Mouse (Mus musculus): Measurements from ENCODE around the gene Pde4b. TPM values are rescaled to one million over a fixed set of nuclear protein-coding genes. Genes with fewer than 3 reads are reported as not detected.

Gene Pde4b
- polyA plus RNA-seq, 1 experiment from 2014 or later, result 11.0 TPM

DNA sequence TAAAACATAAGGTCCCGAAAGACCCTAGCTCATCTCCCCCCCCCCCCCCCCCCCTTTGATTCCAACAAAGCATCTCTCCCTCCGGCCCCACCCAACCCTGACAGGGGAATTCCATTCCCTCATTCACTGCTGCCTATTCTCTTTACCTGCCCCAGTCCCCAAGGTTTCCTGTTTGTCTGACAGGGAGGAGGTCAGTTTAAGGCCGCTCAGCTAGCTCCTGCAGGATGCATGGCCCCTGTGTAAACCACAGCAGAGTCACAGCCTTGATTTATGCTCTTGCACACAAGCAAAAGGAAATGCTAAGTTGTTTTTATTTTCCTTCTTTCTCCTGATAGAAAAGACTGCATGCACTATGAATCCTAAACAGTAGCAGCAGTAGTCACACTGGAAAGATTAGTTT is 516.6 kb downstream of the Pde4b start:
- H3K9me3 ChIP-seq (ENCODE audit: control insufficient read depth, low read length), result no peaks in the 10 kb centered on the region
- no peak overlapping the region for H3K4me2 ChIP-seq (ENCODE audit: low read depth, low read length)
- no peak overlapping the region for H3K27ac ChIP-seq (ENCODE audit: low read length)
- WGBS, result 42% methylated on average over 3 of the region's 3 CpGs
- 0 out of 2 replicates have a peak, but pooled peaks cover 3% of the 10 kb centered on the region for H3K36me3 ChIP-seq (ENCODE audit: control insufficient read depth, insufficient read depth, low read length)
- no peak overlapping the region for H3K4me3 ChIP-seq (ENCODE audit: low read length)
- ATAC-seq, result no peak
- H3K9ac ChIP-seq (ENCODE audit: low read depth, low read length), result no peak overlapping the region
- no peaks in the 10 kb centered on the region for H3K4me1 ChIP-seq (ENCODE audit: control insufficient read depth, insufficient read depth, low read length)
- no peaks in the 10 kb centered on the region for H3K27me3 ChIP-seq (replicated peaks; ENCODE audit: control insufficient read depth, insufficient read depth, low read length)

- no peak overlapping the region for H3K27ac ChIP-seq (ENCODE audit: low read length)
- H3K9ac ChIP-seq (ENCODE audit: low read depth, low read length), result no peak overlapping the region
- no peak for ATAC-seq
- WGBS, result 95% methylated on average over 8 of the region's 8 CpGs
- no peaks in the 10 kb centered on the region for H3K4me1 ChIP-seq (ENCODE audit: control insufficient read depth, insufficient read depth, low read length)
- H3K36me3 ChIP-seq (ENCODE audit: control insufficient read depth, insufficient read depth, low read length), result 0 out of 2 replicates have a peak, but pooled peaks cover 3% of the 10 kb centered on the region
- no peak overlapping the region for H3K4me2 ChIP-seq (ENCODE audit: low read depth, low read length)
- no peaks in the 10 kb centered on the region for H3K27me3 ChIP-seq (replicated peaks; ENCODE audit: control insufficient read depth, insufficient read depth, low read length)
- H3K4me3 ChIP-seq (ENCODE audit: low read length), result no peak overlapping the region
- no peaks in the 10 kb centered on the region for H3K9me3 ChIP-seq (ENCODE audit: control insufficient read depth, low read length)
These were observed 517.9 kb downstream of the Pde4b start for GRCm38 (mm10) chr4:102605231-102605630.

DNA sequence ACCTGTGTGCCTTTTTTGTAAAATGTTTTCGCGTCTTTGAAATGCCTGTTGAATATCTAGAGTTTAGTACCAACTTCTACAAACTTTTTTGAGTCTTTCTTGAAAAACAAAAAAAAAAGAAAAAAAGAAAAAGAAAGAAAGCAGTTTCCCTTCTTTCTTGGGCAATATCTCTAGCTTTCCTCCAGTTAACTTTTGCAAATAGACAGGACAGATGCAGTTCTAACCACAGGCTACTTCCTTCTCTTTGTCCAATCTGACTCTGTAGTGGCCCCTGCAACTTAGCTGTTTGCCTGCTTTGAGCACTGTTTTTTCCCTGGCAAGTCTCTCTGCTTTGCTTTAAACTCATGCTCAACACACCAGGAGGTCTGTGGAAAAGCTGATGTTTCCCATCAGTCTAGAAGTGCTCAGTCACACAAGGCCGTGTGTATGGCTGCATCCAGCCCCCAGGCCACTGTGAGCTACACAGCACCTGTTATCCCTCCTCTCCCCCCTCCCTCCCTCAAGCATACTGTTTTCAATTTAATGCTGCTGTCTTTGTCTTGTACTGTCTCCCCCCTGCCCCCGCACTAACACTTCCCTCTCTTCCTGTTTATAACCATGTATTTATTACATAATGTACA is 518.5 kb downstream of the Pde4b start:
- Histone ChIP-seq H3K36me3 (ENCODE audit: control insufficient read depth, insufficient read depth, low read length) (0 out of 2 replicates have a peak, but pooled peaks cover 3% of the 10 kb centered on the region), H3K9ac (ENCODE audit: low read depth, low read length) (no peak overlapping the region), H3K4me2 (ENCODE audit: low read depth, low read length) (no peak overlapping the region), H3K27me3 (replicated peaks; ENCODE audit: control insufficient read depth, insufficient read depth, low read length) (no peaks in the 10 kb centered on the region), H3K27ac (ENCODE audit: low read length) (no peak overlapping the region), H3K9me3 (ENCODE audit: control insufficient read depth, low read length) (no peaks in the 10 kb centered on the region), H3K4me3 (ENCODE audit: low read length) (no peak overlapping the region), H3K4me1 (ENCODE audit: control insufficient read depth, insufficient read depth, low read length) (no peaks in the 10 kb centered on the region)
- no peak for ATAC-seq
- 83% methylated on average over 4 of the region's 4 CpGs for WGBS

DNA sequence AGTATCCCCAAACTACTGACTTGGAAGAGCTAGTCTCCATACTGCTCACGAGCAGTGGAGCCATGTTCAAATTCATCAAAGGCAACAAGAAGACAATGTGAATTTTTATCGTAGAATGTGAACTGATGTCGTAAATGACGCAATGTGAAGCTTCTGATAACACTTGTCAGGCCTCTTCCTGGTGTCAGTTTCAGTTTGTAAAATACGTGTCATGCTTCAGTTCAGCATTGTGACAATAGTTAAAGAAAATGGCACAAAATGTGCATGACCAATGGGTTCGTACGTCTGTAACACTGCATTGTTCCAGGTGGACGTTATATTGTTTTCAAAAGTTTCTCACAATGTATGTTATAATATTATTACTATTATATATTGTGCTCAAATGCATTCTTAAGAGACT is 519.5 kb downstream of the Pde4b start:
- no peak for ATAC-seq
- Histone ChIP-seq H3K36me3 (ENCODE audit: control insufficient read depth, insufficient read depth, low read length) (0 out of 2 replicates have a peak, but pooled peaks cover 3% of the 10 kb centered on the region), H3K4me2 (ENCODE audit: low read depth, low read length) (no peak overlapping the region), H3K9ac (ENCODE audit: low read depth, low read length) (no peak overlapping the region), H3K27me3 (replicated peaks; ENCODE audit: control insufficient read depth, insufficient read depth, low read length) (no peaks in the 10 kb centered on the region), H3K4me3 (ENCODE audit: low read length) (no peak overlapping the region), H3K27ac (ENCODE audit: low read length) (no peak overlapping the region), H3K9me3 (ENCODE audit: control insufficient read depth, low read length) (no peaks in the 10 kb centered on the region), H3K4me1 (ENCODE audit: control insufficient read depth, insufficient read depth, low read length) (no peaks in the 10 kb centered on the region)
- WGBS, result 81% methylated on average over 8 of the region's 8 CpGs

DNA sequence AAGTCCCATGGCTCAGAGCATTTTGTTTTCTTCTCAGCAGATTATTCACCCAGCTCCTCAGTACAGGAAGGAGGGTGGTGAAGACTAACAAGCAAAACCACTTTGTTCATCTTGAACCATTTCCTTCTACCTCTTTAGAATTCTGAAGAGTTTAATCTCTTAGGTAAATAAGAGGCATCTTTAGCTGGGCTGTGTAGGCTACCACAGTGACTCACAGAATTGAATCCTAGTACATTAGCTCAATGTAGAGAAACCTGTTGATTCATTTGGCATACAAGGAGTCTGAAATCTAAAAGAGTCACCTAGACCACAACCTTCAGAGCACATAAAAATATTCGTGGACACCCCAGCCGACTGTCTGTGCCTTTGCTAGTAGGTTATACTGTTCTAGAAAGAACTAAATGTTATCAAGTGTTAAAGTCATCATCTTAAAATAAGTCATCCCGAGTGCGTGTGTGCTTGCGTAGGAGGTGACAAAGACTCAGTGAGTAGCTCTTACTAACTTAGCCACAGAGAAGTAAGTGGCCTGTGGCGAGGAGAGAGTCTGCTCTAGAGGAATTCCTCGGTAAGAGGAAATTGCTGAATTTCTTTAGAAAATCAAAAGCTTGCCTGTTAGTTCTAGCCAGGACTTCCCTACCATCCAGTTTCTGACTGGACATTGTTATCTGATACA is 520.5 kb downstream of the Pde4b start:
- no peaks in the 10 kb centered on the region for H3K27me3 ChIP-seq (replicated peaks; ENCODE audit: control insufficient read depth, insufficient read depth, low read length)
- no peak overlapping the region for H3K4me2 ChIP-seq (ENCODE audit: low read depth, low read length)
- no peaks in the 10 kb centered on the region for H3K9me3 ChIP-seq (ENCODE audit: control insufficient read depth, low read length)
- no peaks in the 10 kb centered on the region for H3K4me1 ChIP-seq (ENCODE audit: control insufficient read depth, insufficient read depth, low read length)
- WGBS, result 90% methylated on average over 7 of the region's 7 CpGs
- H3K4me3 ChIP-seq (ENCODE audit: low read length), result no peak overlapping the region
- ATAC-seq, result no peak
- H3K36me3 ChIP-seq (ENCODE audit: control insufficient read depth, insufficient read depth, low read length), result 0 out of 2 replicates have a peak, but pooled peaks cover 3% of the 10 kb centered on the region
- H3K27ac ChIP-seq (ENCODE audit: low read length), result no peak overlapping the region
- no peak overlapping the region for H3K9ac ChIP-seq (ENCODE audit: low read depth, low read length)

- ATAC-seq, result no peak
- no peak overlapping the region for H3K4me3 ChIP-seq (ENCODE audit: low read length)
- 92% methylated on average over 4 of the region's 4 CpGs for WGBS
These were observed 525.3 kb downstream of the Pde4b start for GRCm38 (mm10) chr4:102612596-102612995.

GRCm38 (mm10) chr4:102617774-102618173 is 530.4 kb downstream of the Pde4b start:
- no peak for ATAC-seq
- Histone ChIP-seq H3K9me3 (ENCODE audit: control insufficient read depth, low read length) (no peaks in the 10 kb centered on the region), H3K4me2 (ENCODE audit: low read depth, low read length) (no peak overlapping the region), H3K27me3 (replicated peaks; ENCODE audit: control insufficient read depth, insufficient read depth, low read length) (no peaks in the 10 kb centered on the region), H3K36me3 (ENCODE audit: control insufficient read depth, insufficient read depth, low read length) (no peaks in the 10 kb centered on the region), H3K4me3 (ENCODE audit: low read length) (no peak overlapping the region), H3K4me1 (ENCODE audit: control insufficient read depth, insufficient read depth, low read length) (no peaks in the 10 kb centered on the region), H3K27ac (ENCODE audit: low read length) (no peak overlapping the region), H3K9ac (ENCODE audit: low read depth, low read length) (no peak overlapping the region)
- 61% methylated on average over 4 of the region's 4 CpGs for WGBS

More at GRCm38 (mm10) chr4:102612596-102612995, 525.3 kb downstream of the Pde4b start:
- Histone ChIP-seq H3K9me3 (ENCODE audit: control insufficient read depth, low read length) (no peaks in the 10 kb centered on the region), H3K36me3 (ENCODE audit: control insufficient read depth, insufficient read depth, low read length) (no peaks in the 10 kb centered on the region), H3K4me2 (ENCODE audit: low read depth, low read length) (no peak overlapping the region), H3K9ac (ENCODE audit: low read depth, low read length) (no peak overlapping the region), H3K4me1 (ENCODE audit: control insufficient read depth, insufficient read depth, low read length) (no peaks in the 10 kb centered on the region), H3K27me3 (replicated peaks; ENCODE audit: control insufficient read depth, insufficient read depth, low read length) (no peaks in the 10 kb centered on the region), H3K27ac (ENCODE audit: low read length) (no peak overlapping the region)

DNA sequence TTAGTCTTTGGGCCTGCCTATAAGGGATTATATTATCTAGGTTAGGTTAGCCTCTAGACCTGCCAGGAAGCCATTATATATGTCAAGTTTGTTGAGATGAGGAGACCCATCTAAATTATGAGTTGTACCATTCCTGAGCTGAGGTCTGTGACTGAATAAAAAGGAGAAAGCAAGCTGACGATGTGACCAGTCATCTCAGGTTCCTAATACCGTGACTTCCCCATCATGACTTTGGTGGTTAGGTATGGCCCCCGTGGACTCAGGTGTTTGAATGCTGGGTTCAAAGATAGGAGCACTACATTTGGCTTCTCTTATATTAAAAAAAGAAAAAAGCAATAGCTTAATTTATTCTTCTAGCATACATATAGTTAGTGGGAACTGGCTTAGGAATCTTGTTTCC is 531.3 kb downstream of the Pde4b start:
- Histone ChIP-seq H3K9me3 (ENCODE audit: control insufficient read depth, low read length) (no peaks in the 10 kb centered on the region), H3K27me3 (replicated peaks; ENCODE audit: control insufficient read depth, insufficient read depth, low read length) (no peaks in the 10 kb centered on the region), H3K27ac (ENCODE audit: low read length) (no peak overlapping the region), H3K4me3 (ENCODE audit: low read length) (no peak overlapping the region), H3K9ac (ENCODE audit: low read depth, low read length) (no peak overlapping the region), H3K36me3 (ENCODE audit: control insufficient read depth, insufficient read depth, low read length) (no peaks in the 10 kb centered on the region), H3K4me2 (ENCODE audit: low read depth, low read length) (no peak overlapping the region), H3K4me1 (ENCODE audit: control insufficient read depth, insufficient read depth, low read length) (no peaks in the 10 kb centered on the region)
- 90% methylated on average over 3 of the region's 3 CpGs for WGBS
- no peak for ATAC-seq

- 74% methylated on average over 4 of the region's 5 CpGs for WGBS
- ATAC-seq, result no peak
These were observed 533.0 kb downstream of the Pde4b start for GRCm38 (mm10) chr4:102620179-102620910.

More at GRCm38 (mm10) chr4:102620179-102620910, 533.0 kb downstream of the Pde4b start:
- no peak overlapping the region for H3K27ac ChIP-seq (ENCODE audit: low read length)
- no peaks in the 10 kb centered on the region for H3K4me1 ChIP-seq (ENCODE audit: control insufficient read depth, insufficient read depth, low read length)
- no peak overlapping the region for H3K4me2 ChIP-seq (ENCODE audit: low read depth, low read length)
- H3K4me3 ChIP-seq (ENCODE audit: low read length), result no peak overlapping the region
- no peaks in the 10 kb centered on the region for H3K9me3 ChIP-seq (ENCODE audit: control insufficient read depth, low read length)
- H3K9ac ChIP-seq (ENCODE audit: low read depth, low read length), result no peak overlapping the region
- no peaks in the 10 kb centered on the region for H3K27me3 ChIP-seq (replicated peaks; ENCODE audit: control insufficient read depth, insufficient read depth, low read length)
- H3K36me3 ChIP-seq (ENCODE audit: control insufficient read depth, insufficient read depth, low read length), result no peaks in the 10 kb centered on the region
